Mouse (Mus musculus) thymus, postnatal 4 days (tissue): Measurements from ENCODE around the gene Ppp2r5d.

ENCODE experiments used
- DNase-seq: peaks from one replicate; pipeline ENCODE4 v3.0.0; 2021

Gene Ppp2r5d

DNA sequence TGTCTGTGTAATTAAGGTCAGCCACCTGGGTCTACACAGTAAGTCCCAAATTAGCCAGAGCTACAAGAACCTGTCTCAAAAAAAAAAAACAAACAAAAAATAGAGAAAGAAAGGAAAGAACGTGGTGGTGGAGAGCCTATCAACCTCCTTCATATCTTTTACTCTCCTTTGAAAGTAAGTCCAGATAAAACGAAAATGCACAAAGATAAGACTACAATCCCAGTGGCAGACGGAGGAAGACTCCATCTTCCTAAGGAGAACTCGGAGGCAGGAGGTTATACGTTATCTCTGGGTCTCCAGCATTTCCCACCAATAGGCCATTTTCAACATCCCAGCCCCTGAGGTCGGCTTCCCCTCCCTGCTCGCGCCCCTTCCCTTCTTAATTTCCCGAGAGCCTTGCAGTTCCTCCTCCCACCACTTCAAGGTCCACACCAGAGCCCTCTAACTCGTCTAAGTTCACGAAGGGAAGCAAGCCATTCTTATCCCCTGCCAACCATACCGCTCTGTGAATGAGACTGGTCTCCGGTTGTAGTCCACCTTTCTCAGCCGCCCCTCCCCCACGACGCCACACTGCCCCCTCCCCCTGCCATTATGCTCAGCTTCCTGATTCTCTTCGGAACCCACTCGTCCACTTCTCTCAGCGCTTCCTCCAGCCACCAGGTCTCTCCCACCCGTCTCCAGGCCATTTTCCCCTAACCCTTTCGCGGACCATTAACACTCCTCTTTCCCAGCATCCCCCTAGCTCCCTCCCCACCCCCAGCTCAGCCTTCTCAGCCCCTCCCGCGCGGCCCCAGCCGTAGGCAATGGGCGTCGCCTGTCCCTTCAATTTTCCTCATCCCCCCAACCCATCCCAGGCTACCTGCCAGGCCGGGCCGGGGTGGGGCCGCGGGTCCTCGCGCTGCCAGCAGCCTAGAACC, 24.8 kb downstream of the Ppp2r5d start:
- DNase-seq = peak; percentile 73

- DNase-seq = no peak
These were observed 26.0 kb downstream of the Ppp2r5d start for GRCm38 (mm10) chr17:46678911-46679310.

GRCm38 (mm10) chr17:46678416-46678815, 26.5 kb downstream of the Ppp2r5d start, which contains the start of gene Mea1:
Gene Mea1, plus strand, starts transcription at chr17:46678793.
- DNase-seq = no peak

GRCm38 (mm10) chr17:46674530-46675283, 30.2 kb downstream of the Ppp2r5d start:
- DNase-seq = no peak

DNA sequence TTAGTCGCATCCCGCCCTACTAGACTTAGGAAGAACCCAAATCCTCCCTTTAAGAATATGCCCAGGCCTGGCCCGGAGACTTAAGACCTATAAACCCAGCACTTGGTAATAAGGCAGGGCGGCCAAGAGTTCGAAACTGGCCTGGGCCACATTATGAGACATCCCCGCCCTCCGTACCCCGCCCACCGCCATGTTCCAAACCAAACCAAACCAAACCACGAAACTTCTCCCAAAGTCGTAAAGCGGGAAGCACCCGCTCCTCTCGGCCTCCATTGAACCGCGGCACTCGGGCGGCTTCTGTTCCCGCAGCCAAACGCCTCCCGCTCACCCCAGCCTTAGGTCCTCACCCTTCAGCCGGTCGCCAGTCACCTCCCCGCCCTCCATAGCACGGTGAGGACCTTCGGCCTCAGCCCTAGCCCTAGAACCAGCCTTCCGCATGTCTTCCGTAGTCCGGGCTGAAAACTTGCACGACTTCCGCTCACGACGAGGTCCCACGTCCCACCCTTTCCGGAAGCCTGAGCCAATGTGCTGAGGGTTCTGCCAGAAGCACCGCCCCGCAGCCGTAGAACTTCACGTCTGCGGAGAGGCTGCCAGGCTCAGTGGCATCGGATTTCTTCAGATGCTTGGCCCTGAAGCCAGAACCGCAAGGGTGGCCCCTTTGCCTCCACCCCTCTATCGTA, 30.9 kb downstream of the Ppp2r5d start, which contains the start of gene Rrp36:
TSS of gene Rrp36 (minus strand) at position 503 of the 680 bp plus-strand sequence.
- DNase-seq = peak; percentile 89

DNA sequence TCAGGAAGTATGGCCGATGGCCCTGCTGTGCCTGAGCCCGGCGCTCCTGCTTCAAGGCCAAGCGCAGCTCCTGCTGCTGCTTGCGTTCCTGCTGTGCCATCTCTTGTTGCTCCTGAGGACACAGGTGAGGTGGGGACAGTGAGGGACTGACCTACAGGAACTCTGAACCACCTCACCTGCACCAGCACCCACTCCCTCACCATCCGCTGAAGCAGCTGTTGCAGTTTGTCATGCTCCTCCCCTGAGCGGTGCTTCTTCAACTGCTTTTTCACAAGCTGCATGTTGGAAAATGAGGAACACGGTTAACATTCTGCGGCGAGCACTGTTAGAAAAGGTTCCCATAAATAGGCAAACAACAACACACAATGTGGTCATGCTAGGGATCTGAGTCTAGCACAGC, 35.0 kb downstream of the Ppp2r5d start:
- DNase-seq = no peak

DNA sequence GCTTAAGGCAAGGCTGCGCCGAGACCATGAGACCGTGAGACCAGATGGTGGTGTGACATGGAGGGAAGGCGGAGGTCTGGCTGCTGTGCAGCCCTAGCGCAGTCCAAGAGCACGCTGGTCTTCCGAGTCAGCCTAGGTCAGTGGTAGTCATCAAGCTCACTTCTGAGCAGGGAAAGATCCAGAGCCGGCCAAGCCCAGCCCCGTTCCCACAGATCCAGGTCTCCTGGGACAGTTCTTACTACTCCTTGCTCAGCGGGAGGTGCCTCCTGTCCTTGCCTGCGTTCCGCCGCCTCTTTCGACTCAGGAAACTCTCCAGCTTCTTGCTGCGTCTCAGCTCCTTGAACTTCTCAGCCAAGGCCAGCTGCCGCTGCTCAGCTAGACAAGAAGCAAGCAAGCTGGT, 37.2 kb downstream of the Ppp2r5d start:
- DNase-seq = no peak

DNA sequence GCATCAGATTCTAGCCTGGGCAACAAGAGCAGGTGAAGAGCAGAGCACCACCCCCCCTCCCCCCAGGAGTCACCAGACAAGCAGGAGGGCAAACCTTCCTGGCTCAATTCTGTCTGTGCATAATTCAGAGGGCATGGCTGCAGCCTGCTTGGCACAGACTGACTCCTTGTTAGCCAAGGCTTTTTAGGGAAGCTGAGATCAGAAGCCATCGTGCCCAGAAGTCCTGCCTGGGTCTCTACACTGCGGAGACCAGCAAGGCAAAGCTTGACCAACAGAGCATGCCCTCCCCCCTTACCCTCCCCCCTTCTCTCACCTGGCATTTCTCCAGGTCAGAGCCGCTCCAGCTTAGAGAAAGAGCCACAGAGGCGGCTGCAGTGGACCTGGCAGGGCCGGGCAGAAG, 42.2 kb downstream of the Ppp2r5d start:
- DNase-seq = no peak

- DNase-seq = no peak
These were observed 42.9 kb downstream of the Ppp2r5d start for GRCm38 (mm10) chr17:46661981-46662380.

DNA sequence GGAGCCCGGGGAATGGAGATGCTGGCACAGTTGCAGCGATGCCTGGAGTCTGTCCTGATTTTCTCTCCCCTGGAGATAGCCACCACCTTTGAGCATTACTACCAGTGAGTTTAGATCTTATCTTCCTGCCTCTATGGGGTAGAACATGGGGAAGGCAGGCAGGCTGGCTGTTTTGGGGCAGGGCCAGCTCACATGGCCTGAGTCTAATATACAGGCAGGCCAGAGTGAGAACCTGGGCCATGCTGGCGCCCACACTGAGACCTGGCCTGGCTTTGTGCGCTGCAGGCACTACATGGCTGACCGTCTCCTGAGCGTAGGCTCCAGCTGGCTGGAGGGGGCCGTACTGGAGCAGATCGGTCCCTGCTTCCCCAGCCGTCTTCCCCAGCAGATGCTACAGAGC, 43.6 kb downstream of the Ppp2r5d start:
- no peak for DNase-seq

GRCm38 (mm10) chr17:46656054-46656453, 48.9 kb downstream of the Ppp2r5d start:
- no peak for DNase-seq

DNA sequence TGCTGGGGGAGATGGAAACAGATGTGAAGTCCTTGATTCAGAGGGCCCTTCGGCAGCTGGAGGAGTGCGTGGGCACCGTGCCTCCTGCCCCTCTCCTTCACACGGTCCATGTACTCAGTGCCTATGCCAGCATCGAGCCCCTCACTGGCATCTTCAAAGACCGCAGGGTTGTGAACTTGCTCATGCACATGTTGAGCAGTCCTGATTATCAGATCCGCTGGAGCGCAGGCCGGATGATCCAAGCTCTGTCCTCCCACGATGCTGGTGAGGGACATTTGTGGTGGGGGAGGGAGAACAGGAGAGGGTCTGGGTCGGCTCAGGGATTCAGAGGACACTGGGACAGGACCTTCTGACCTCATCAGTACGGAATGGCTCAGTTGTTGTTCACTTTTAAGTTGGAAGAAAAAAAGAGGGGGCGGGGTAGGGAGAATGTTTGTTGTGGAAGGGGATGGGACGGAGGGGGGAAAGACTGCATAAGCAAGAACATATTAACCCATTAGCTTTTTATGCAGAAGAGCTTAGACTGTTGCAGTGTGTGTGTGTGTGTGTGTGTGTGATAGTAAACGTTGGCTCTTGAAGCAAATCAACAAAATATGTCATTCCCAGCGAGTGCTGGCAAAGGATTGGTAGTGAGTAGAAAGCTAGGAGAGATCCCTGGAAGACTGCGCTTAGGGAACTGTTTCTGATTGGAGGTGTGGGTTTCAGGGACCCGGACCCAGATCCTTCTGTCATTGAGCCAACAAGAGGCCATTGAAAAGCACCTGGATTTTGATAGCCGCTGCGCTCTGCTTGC, 53.0 kb downstream of the Ppp2r5d start:
- DNase-seq = no peak

DNA sequence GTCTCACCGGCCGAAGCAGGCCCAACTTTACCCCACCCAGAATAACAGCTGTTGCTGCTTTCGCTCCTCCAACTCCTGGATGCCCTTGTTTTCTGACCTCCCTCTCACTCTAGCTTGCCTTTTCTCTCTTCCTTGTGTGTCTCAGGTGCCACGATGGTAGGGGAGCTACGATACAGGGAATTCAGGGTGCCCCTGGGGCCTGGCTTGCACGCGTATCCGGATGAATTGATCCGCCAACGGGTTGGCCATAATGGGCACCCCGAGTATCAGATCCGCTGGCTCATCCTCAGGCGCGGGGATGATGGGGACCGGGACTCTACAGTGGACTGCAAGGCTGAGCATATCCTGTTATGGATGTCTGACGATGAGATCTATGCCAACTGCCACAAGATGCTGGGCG, 53.6 kb downstream of the Ppp2r5d start:
- DNase-seq = no peak

GRCm38 (mm10) chr17:46650232-46651031, 54.5 kb downstream of the Ppp2r5d start, which contains the start of gene Cul7:
Gene Cul7, plus strand, starts transcription at chr17:46650337.
- peak; percentile 95 for DNase-seq

GRCm38 (mm10) chr17:46649811-46650210, 55.1 kb downstream of the Ppp2r5d start:
- no peak for DNase-seq

DNA sequence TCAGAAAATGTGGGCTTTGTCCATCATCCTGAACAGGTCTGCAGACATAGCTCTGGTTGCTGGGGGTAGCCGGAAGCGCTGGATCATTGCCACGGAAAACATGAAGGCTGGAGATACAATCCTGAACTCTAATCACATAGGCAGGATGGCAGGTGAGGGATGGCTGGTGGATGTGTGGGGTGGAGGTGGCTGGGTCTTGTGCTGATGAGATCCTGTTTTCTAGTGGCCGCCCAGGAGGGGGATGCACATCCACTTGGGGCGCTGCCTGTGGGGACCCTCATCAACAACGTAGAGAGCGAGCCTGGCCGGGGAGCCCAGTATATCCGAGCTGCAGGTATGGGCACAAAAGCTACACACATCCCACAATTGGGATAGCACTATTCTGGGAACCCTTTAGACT, 56.5 kb downstream of the Ppp2r5d start:
- no peak for DNase-seq

GRCm38 (mm10) chr17:46647279-46647678, 57.6 kb downstream of the Ppp2r5d start:
- DNase-seq = no peak

GRCm38 (mm10) chr17:46646322-46646662, 58.6 kb downstream of the Ppp2r5d start:
- DNase-seq = no peak

DNA sequence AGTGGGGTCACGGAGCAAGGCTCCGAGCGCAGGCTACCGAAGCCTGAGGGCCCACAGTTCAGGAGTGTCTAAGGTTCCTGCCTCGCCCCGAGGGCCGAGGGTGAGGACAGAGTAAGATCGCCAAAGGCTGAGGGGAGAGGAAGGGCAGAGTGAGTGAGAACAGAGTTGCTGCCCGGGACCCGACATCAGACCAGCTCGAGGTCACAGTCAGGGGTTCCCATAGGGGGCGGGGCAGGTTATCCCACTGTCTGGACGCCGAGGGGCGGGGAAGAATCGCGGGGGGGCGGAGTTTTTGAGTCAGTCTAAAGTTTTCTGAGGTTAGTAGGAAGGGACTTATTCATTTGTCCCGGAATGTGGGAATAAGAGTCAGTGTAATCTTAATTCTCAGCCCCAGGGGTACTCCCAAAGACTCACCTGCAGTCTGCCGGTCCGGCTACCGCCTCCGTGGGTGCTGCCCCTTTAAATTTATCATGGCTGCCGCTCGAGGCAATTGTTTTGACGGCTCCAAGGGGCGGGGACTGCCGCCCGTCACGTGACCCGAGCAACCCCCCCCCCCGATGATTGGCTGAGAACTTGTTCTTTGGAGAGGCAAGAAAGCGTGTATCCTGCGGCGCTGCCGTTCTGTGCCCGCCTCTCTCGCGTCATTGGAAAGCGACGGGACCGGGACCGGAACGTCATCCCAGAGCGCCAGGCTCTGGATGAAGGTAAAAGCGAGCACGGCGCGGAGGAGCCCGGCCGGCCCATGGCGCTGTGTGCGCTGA, 59.2 kb downstream of the Ppp2r5d start, which contains the start of the genes Klc4 and Mrpl2:
TSS of gene Klc4 (minus strand) at position 462 of the 761 bp plus-strand sequence.
TSS of gene Mrpl2 (plus strand) at position 669 of the 761 bp plus-strand sequence.
- peak; percentile 99 for DNase-seq

DNA sequence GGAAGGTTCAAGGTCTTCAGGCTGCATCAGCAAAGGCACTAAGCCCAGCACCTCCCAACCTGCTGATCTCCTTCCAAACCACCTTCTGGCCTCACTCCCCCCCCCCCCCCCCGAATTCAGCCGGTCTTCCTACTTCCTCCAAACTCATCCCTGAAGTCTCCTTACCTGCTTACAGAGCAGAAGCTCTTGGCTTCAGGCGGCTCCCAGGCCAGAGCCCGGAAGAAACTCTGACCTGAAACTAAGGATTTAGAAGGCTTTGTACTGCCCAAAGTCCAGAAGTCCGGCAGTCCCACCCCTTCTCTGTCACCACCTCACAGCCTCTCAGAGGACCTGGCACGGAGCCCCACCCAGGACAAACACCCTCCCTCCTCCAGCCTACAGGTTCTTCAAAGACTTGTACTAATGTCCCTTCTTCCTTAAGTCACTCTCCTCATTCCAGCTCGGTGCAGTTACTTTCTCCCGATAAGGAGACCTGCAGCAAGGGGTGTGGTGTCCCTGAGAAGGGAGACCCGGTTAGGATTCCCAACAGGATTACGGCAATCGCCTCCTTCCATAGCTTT, 59.9 kb downstream of the Ppp2r5d start:
- no peak for DNase-seq
